Mouse (Mus musculus) heart, embryonic 12.5 days (tissue): ENCODE results near the gene Ptges3. TPM values are rescaled to one million over a fixed set of nuclear protein-coding genes. Genes with fewer than 3 reads are reported as not detected.
A peak's percentile ranks its signal among the peaks of the same experiment; 100 is the strongest.

Experiments used
- ATAC-seq: fragments of 200-750 bp; cut with Nextera tagmentation; 2 replicates; pipeline ENCODE4 v1.8.0; 2017; ENCODE audit warnings: moderate TSS enrichment, moderate library complexity; ENCODE audit not compliant: insufficient number of reproducible peaks, low FRiP score
- H3K27ac ChIP-seq: fragments of 300-500 bp; sonication (generic); 2 replicates; pipeline ENCODE4 v1.5.1; 2016; ENCODE audit warnings: mild to moderate bottlenecking, moderate library complexity; ENCODE audit not compliant: poor library complexity, severe bottlenecking
- H3K27me3 ChIP-seq: fragments of 300-500 bp; sonication (generic); replicated peaks from 2 replicates; pipeline ENCODE4 v1.6.1; 2016; ENCODE audit warnings: mild to moderate bottlenecking, moderate library complexity
- H3K36me3 ChIP-seq: fragments of 300-500 bp; sonication (generic); 2 replicates; pipeline ENCODE4 v1.6.1; 2016; ENCODE audit warnings: mild to moderate bottlenecking, moderate library complexity
- H3K4me1 ChIP-seq: fragments of 300-500 bp; sonication (generic); replicated peaks from 2 replicates; pipeline ENCODE4 v1.6.1; 2016; ENCODE audit warnings: mild to moderate bottlenecking
- H3K4me2 ChIP-seq: fragments of 300-500 bp; sonication (generic); 2 replicates; pipeline ENCODE4 v1.6.1; 2016; ENCODE audit warnings: mild to moderate bottlenecking, moderate library complexity
- H3K4me3 ChIP-seq: fragments of 300-500 bp; sonication (generic); 2 replicates; pipeline ENCODE4 v1.5.1; 2016; ENCODE audit warnings: mild to moderate bottlenecking
- H3K9ac ChIP-seq: fragments of 300-500 bp; sonication (generic); 2 replicates; pipeline ENCODE4 v1.6.1; 2016; ENCODE audit warnings: mild to moderate bottlenecking, moderate library complexity
- H3K9me3 ChIP-seq: fragments of 300-500 bp; sonication (generic); replicated peaks from 2 replicates; pipeline ENCODE4 v1.6.1; 2016; ENCODE audit warnings: mild to moderate bottlenecking, moderate library complexity
- WGBS: fragments of 180-500 bp; shearing (Covaris S2); methylation state at CpG from one replicate; pipeline ENCODE4 v1.1.7; 2016; 5-methylcytosine and 5-hydroxymethylcytosine counted together
- polyA plus RNA-seq: library from polyadenylated mRNA; unstranded; fragments of >200 nt; fragmentation: Nextera tagmentation; extraction: Ambion mirVana; gene quantifications from 2 replicates; pipeline ENCODE4 v1.2.1, GENCODE M21; 2016

Ptges3 gene
- 363 and 375 TPM in 2 replicates for polyA plus RNA-seq

DNA sequence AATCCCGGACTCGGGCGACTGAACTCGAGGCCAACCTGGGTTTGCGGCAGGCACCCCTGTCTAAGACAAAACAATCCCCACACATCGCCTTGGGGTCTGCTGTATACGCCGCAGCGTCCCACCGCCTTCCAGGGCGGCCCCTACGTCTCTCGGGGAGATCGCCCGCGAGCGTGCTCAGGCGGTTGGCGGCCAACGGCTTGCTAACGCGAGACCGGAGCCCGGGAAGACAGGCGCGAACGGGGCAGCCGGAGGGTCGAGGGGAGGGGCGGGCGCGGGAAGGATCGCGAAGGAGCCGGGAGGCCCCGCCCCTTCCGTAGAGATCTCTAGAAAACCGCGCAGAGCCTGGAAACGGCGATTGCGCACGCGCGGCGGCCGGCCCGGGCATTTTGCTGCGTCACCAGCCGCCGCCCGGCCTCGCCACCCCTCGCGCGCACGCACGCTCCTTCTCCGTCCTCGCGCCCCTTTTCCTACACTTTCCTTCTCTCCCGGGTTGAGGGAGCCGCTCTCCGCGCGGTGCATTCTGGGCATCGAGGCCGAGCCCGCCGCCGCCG is at the start of gene Ptges3:
Gene Ptges3 (plus strand): TSS at position 354 of the 551 bp plus-strand sequence.
- H3K36me3 ChIP-seq, result peaks cover 15% of the 10 kb centered on the region
- peak within 1 kb of the TSS; percentile 97 for H3K9ac ChIP-seq
- H3K4me3 ChIP-seq, result peak within 1 kb of the TSS; percentile 95
- under 1% methylated on average over 66 of the region's 72 CpGs for WGBS
- H3K4me2 ChIP-seq, result peak within 1 kb of the TSS; percentile 78
- peaks cover 31% of the 10 kb centered on the region for H3K4me1 ChIP-seq
- peak within 1 kb of the TSS; percentile 99 for H3K27ac ChIP-seq
- no peaks in the 10 kb centered on the region for H3K9me3 ChIP-seq
- ATAC-seq, result peak; percentile 92
- H3K27me3 ChIP-seq, result no peaks in the 10 kb centered on the region

DNA sequence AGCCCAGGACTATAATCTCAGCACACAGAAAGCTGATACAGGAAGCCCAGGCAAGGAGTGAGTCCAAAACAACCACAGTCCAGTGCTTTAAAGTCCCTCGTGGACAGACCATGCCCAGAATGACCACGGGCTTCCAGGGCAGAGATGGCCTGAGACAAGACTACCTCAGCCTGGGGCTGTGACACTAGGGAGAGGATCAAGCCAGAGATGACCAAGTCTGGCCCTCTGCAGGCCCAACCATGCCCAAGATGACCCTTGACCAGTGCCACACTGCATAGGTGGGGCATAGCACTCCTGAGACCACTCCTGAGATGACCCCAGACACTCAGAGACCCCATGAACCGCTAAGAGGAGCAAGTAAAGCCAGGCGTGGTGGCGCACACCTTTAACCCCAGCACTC is 49.0 kb upstream of the Ptges3 start:
- no peak overlapping the region for H3K27ac ChIP-seq
- H3K4me1 ChIP-seq, result no peaks in the 10 kb centered on the region
- H3K9ac ChIP-seq, result no peak overlapping the region
- H3K36me3 ChIP-seq, result no peaks in the 10 kb centered on the region
- no peak overlapping the region for H3K4me2 ChIP-seq
- H3K27me3 ChIP-seq, result no peaks in the 10 kb centered on the region
- ATAC-seq, result no peak
- WGBS, result 67% methylated on average over 5 of the region's 5 CpGs
- H3K4me3 ChIP-seq, result no peak overlapping the region
- no peaks in the 10 kb centered on the region for H3K9me3 ChIP-seq

DNA sequence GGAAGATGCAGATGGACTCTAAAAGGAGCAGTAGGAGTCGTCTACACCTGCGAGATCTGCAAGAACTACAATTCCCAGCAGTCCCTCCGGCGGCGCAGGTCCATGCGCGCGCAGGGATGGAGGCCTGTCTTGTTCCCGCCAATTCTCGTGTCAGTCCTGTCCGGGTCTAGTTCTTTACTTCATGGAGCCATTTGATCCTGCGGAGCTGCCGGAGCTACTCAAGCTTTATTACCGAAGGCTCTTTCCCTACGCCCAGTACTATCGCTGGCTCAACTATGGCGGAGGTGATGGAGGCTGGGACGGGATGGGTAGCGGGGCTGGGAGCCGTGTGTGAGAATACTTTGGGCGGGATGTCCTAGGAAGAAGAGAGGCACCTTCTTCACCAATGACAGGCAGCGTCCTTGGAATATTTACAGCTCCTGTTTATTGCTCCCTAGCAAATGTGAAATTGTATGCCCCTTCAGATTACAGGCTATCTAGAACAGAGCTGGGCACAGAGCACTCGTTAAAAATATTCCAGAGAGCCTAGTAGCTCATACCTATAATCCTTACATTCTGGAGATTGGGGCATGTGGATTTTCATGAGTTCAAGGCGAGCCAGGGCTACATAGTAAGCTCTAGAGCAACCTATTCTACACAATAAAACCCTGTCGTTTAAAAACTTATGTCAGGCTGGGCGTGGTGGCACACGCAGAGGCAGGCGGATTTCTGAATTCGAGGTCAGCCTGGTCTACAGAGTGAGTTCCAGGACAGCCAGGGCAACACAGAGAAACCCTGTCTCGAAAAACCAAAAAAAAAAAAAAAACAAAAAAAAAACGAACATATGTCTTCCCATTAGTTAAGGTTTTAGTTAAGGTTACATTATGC is 43.5 kb upstream of the Ptges3 start, which contains the start of gene Prim1:
Gene Prim1 (plus strand): TSS at position 101 of the 867 bp plus-strand sequence.
- peak; percentile 83 for ATAC-seq
- Histone ChIP-seq H3K9ac (peak within 1 kb of the TSS; percentile 63), H3K4me1 (no peaks in the 10 kb centered on the region), H3K9me3 (no peaks in the 10 kb centered on the region), H3K27ac (peak within 1 kb of the TSS; percentile 3; the same call in 1 of the 2 replicates), H3K36me3 (peaks cover 23% of the 10 kb centered on the region), H3K4me2 (peak within 1 kb of the TSS; percentile 74), H3K4me3 (peak within 1 kb of the TSS; percentile 57), H3K27me3 (no peaks in the 10 kb centered on the region)
- 6% methylated on average over 31 of the region's 31 CpGs for WGBS

DNA sequence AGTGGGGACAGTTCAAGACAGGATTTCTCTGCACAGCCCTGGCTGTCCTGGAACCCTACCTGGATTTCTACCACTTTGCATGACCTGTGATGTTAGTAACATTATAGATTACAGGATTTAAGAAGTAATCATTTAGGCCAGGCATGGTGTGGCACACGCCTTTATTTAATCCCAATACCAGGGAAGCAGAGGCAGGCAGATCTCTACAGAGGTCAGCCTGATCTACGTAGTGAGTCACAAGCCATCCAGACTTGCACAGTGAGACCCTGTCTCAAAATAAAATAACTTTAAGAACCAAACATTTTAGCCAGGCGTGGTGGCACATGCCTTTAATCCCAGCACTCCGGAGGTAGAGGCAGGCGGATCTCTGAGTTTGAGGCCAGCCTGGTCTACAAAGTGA is 36.6 kb upstream of the Ptges3 start:
- Histone ChIP-seq H3K27ac (no peak overlapping the region), H3K4me1 (0 out of 2 replicates have a peak, but pooled peaks cover 4% of the 10 kb centered on the region), H3K9me3 (no peaks in the 10 kb centered on the region), H3K27me3 (no peaks in the 10 kb centered on the region), H3K4me3 (no peak overlapping the region), H3K9ac (no peak overlapping the region), H3K4me2 (no peak overlapping the region), H3K36me3 (peaks cover 78% of the 10 kb centered on the region)
- ATAC-seq, result no peak
- WGBS, result 88% methylated on average over 5 of the region's 5 CpGs

DNA sequence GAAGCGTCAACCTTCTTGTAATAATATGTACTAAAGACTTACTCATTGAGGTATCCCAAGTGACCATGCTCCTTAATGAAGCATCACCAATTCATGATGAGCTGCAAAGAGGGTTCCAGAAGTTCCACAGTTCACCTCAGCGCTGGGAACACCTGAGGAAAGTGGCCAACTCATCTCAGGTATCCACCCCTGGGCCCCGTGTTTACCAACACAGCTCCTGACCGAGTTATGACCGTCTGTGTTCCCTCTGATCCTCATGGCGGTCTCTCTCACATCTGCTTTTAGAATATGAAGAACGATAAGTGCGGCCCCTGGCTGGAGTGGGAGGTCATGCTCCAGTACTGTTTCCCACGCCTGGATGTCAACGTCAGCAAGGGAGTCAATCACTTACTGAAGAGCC is 35.3 kb upstream of the Ptges3 start:
- Histone ChIP-seq H3K4me1 (0 out of 2 replicates have a peak, but pooled peaks cover 4% of the 10 kb centered on the region), H3K27ac (no peak overlapping the region), H3K36me3 (peaks cover 77% of the 10 kb centered on the region), H3K9ac (no peak overlapping the region), H3K27me3 (no peaks in the 10 kb centered on the region), H3K9me3 (no peaks in the 10 kb centered on the region), H3K4me2 (no peak overlapping the region), H3K4me3 (no peak overlapping the region)
- no peak for ATAC-seq
- WGBS, result 95% methylated on average over 10 of the region's 10 CpGs

DNA sequence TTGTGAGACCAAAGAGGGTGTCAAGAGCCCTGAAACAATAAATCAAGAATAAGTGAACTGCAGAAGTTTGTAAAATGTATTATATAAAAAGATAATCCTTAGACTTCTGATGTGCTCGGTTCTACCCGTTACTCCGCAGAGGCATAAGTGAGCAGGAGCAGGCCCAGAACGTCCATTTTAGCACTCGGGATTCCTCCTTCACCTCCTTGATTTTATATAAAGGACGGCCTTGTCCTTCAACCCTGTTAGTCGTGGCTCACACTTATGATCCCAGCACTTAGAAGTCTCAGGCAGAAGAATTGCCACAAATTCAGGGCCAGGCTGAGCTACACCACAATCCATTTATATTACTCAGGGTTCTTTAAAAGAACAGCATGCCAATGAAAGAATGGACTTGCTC is 28.8 kb upstream of the Ptges3 start:
- no peaks in the 10 kb centered on the region for H3K27me3 ChIP-seq
- 89% methylated on average over 7 of the region's 7 CpGs for WGBS

DNA sequence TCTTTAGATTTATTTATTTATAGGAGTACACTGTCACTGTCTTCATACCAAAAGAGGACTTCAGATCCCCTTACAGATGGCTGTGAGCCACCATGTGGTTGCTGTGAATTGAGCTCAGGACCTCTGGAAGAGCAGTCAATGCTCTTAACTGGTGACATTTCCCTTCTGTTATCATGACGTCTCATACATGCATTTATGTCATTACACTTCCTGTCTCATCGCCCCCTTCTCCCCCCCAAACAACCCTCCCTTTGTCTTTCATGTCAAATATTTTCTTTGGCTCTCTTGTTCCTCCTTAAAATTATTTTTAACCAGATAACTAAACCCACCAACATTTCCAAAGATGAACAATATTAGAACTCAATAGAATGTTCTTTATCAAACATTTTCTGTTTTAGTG is 27.9 kb upstream of the Ptges3 start:
- Histone ChIP-seq H3K4me1 (peaks cover 4% of the 10 kb centered on the region; the same call in 1 of the 2 replicates), H3K9ac (no peak overlapping the region), H3K9me3 (no peaks in the 10 kb centered on the region), H3K27ac (no peak overlapping the region), H3K4me2 (no peak overlapping the region), H3K4me3 (no peak overlapping the region), H3K27me3 (no peaks in the 10 kb centered on the region), H3K36me3 (peaks cover 39% of the 10 kb centered on the region)
- WGBS, result 58% methylated on average over 2 of the region's 2 CpGs
- ATAC-seq, result no peak

More for the DNA sequence above, 28.8 kb upstream of the Ptges3 start:
- H3K4me3 ChIP-seq, result no peak overlapping the region
- no peak for ATAC-seq
- peaks cover 47% of the 10 kb centered on the region for H3K36me3 ChIP-seq
- H3K9me3 ChIP-seq, result no peaks in the 10 kb centered on the region
- no peak overlapping the region for H3K4me2 ChIP-seq
- peaks cover 4% of the 10 kb centered on the region; the same call in 1 of the 2 replicates for H3K4me1 ChIP-seq
- H3K9ac ChIP-seq, result no peak overlapping the region
- H3K27ac ChIP-seq, result no peak overlapping the region

DNA sequence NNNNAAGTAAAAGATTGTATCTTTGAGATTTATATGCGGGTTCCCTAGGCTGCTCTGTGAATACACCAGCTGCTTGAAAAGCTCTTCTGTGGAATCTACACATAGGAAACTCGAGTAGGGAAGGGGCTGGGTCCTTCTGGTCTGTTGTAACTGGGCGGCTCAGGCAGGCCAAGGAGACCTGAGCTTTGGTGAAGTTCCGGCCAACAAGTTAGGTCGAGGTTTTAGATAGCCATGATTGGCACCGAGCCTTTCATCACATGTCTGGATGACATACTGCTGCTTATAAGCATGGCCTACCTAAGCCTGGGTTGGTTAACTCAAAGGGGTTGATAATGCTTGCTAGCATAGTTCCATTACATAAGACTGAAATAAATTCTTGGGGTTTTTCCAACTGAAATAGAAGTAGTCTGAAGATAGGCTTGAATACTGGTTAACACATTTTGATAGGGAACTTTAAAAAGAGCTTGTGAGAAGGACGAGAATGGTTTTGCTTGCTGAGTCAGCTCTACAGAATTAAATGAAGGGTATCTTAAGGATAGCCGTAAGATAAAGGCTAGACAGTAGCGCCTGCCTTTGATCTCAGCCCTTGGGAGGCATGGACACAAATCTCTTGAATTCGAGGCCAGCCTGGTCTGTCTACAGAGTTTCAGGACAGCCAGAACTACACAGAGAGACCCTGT is 21.9 kb upstream of the Ptges3 start:
- Histone ChIP-seq H3K9ac (peak overlapping the region; percentile 100), H3K36me3 (peaks cover 41% of the 10 kb centered on the region), H3K27ac (peak overlapping the region; percentile 98), H3K4me1 (peaks cover 54% of the 10 kb centered on the region), H3K4me2 (peak overlapping the region; percentile 89), H3K27me3 (no peaks in the 10 kb centered on the region), H3K4me3 (peak overlapping the region; percentile 96), H3K9me3 (no peaks in the 10 kb centered on the region)
- under 1% methylated on average over 10 of the region's 10 CpGs for WGBS
- peak; percentile 26; the same call in 1 of the 2 replicates for ATAC-seq

DNA sequence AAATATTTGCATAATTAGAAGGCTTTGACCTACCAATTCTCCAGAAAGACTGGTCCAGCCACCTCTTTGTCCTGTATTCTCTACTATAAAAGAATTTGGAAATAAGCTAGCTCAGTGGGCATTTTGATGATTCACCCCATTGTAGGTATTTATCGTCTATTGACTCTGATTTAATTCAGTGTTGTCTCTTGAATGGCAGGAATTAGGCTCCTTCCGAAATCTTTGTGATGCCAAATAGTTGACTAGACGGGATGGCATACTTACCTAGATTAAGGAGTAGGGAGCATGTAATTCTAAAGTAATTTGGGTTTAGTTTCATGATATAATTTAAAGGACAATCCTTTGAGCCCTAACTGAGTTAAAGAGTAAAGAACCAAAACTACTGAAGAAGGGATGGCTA is 20.8 kb upstream of the Ptges3 start:
- Histone ChIP-seq H3K27ac (no peak overlapping the region), H3K9me3 (no peaks in the 10 kb centered on the region), H3K27me3 (no peaks in the 10 kb centered on the region), H3K36me3 (peaks cover 48% of the 10 kb centered on the region), H3K4me1 (peaks cover 65% of the 10 kb centered on the region), H3K4me2 (peak overlapping the region; percentile 47), H3K9ac (peak overlapping the region; percentile 57), H3K4me3 (peak overlapping the region; percentile 24; the same call in 1 of the 2 replicates)
- 81% methylated on average over 3 of the region's 3 CpGs for WGBS
- ATAC-seq, result no peak

DNA sequence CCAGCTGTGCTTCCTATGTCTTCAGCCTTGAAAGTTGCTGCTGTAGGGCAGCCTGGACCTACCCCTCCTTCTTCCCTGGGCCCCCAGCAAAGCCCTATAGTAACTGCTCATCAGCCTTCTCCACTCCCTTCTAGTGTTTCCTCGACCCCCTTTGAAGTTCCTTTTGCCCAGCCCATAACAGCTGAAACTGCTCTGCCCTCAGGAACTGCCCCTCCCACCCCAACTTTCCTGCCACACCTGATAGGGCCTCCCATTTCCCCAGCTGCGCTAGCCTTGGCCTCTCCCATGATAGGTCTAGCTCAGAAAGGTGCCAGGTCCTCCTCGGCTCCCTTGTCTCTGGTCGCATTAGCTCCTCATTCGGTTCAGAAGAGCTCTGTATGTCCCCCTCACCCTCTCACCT is 19.6 kb upstream of the Ptges3 start:
- Histone ChIP-seq H3K4me2 (peak overlapping the region; percentile 47), H3K27ac (no peak overlapping the region), H3K9ac (peak overlapping the region; percentile 11), H3K27me3 (no peaks in the 10 kb centered on the region), H3K36me3 (peaks cover 61% of the 10 kb centered on the region), H3K9me3 (no peaks in the 10 kb centered on the region), H3K4me1 (peaks cover 77% of the 10 kb centered on the region), H3K4me3 (no peak overlapping the region)
- WGBS, result 51% methylated on average over 5 of the region's 5 CpGs
- ATAC-seq, result no peak

DNA sequence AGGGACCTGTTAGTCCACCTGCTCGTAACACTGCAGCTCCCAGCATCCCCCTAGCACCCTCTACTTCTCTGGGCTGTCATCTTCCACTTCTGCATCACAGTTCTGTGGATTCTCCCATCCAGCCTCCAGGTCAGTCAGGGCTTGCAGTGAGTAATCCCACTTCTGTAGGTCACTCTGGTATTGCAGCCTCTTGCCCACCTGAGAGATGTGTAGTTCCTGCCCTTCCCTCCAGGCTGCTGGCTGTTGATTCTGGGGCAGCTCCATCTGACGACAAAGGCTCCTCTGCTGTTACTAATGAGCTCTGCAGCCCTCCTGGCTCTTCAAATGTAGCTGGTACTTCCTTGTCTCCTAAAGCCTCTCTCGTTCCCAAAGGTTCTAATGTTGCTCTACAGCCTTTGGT is 18.9 kb upstream of the Ptges3 start:
- Histone ChIP-seq H3K27ac (0 out of 2 replicates have a peak overlapping the region, but pooled peaks have one; percentile 10), H3K4me3 (no peak overlapping the region), H3K27me3 (no peaks in the 10 kb centered on the region), H3K36me3 (peaks cover 67% of the 10 kb centered on the region), H3K4me2 (no peak overlapping the region), H3K4me1 (peaks cover 80% of the 10 kb centered on the region), H3K9ac (0 out of 2 replicates have a peak overlapping the region, but pooled peaks have one; percentile 21), H3K9me3 (no peaks in the 10 kb centered on the region)
- WGBS, result 68% methylated on average over 3 of the region's 3 CpGs
- no peak for ATAC-seq
